Mouse (Mus musculus) cortical plate, adult 2 months (tissue): ENCODE measurements at regions not wholly inside any gene's neighbourhood (a gene's known extent, or its start where the extent isn't known, plus 50 kb on each side); places are given as distances from the start of the nearest gene placed in this dataset.

ENCODE experiments used
- CTCF ChIP-seq: fragments of 200-500 bp; IDR thresholded peaks from 2 replicates; pipeline ENCODE4 v1.5.1; 2011; ENCODE audit warnings: mild to moderate bottlenecking, control low read depth, low read length; ENCODE audit not compliant: insufficient read depth; ENCODE audit errors: extremely low read depth
- POLR2A ChIP-seq: fragments of 200-500 bp; IDR thresholded peaks from 2 replicates; pipeline ENCODE4 v1.6.1; 2011; ENCODE audit warnings: mild to moderate bottlenecking, low read length, control low read depth; ENCODE audit not compliant: insufficient read depth; ENCODE audit errors: extremely low read depth

DNA sequence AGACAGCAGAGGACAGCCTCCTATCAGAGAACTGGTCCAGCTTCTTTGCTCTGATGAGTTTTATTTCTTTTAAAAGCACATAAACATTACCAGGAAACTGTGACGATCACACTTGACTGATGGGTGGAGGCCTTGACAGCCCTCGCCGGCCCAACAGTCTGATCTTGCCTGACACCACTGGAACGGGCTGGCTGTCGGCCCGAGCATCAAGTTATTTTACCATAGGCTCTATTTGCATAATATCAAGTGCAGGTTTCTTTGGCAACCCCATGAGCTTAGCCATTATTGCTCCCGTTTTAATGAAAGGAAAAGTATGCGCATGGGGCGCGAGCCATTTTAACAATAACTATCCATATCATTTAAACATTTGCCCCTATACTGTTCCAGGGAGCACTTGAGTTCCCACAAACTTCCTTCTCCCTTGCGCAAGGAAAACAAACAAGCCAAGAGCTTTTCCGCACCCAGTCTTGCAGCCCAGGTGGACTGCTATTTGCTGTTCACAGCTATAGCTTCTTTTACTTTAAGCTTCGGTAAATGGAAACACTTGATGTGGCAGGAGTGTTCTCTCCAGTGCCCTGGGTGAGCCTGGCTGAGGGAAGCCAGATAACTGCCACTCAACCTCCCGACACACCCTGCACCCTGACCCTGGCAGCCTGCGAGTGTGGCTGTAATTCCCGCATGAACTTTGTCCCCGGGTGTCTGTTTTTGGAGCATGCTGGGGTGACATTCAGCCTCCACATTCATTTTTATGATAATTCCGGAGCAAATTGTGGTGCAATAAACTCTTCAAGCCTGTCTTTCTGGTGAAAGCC lies 71.6 kb downstream of the Tex29 start:
- no peak for TF ChIP-seq POLR2A
- no peak for TF ChIP-seq CTCF
